Mouse (Mus musculus): ENCODE measurements around the gene Lrrtm1.

The Lrrtm1 gene

GRCm38 (mm10) chr6:77306796-77307195 is 64.3 kb downstream of the Lrrtm1 start:
- no peak for DNase-seq (ENCODE audit: extremely low spot score, low spot score)
